Mouse (Mus musculus): ENCODE results near the gene Amotl1.

The Amotl1 gene

GRCm38 (mm10) chr9:14559996-14560395 lies 84.9 kb downstream of the Amotl1 start:
- no peak for ATAC-seq (ENCODE audit: insufficient number of reproducible peaks, low FRiP score, low TSS enrichment)

- no peak for ATAC-seq (ENCODE audit: insufficient number of reproducible peaks, low FRiP score, low TSS enrichment)
Observed at GRCm38 (mm10) chr9:14559430-14559829, 85.4 kb downstream of the Amotl1 start.

- no peak for ATAC-seq (ENCODE audit: insufficient number of reproducible peaks, low FRiP score, low TSS enrichment)
Observed at GRCm38 (mm10) chr9:14558332-14558731, 86.5 kb downstream of the Amotl1 start.

- no peak for ATAC-seq (ENCODE audit: insufficient number of reproducible peaks, low FRiP score, low TSS enrichment)
Observed at GRCm38 (mm10) chr9:14548366-14548761, 96.5 kb downstream of the Amotl1 start.

- no peak for ATAC-seq (ENCODE audit: insufficient number of reproducible peaks, low FRiP score, low TSS enrichment)
Observed at GRCm38 (mm10) chr9:14547584-14548365, 97.1 kb downstream of the Amotl1 start.

- ATAC-seq (ENCODE audit: insufficient number of reproducible peaks, low FRiP score, low TSS enrichment) = no peak
Observed at GRCm38 (mm10) chr9:14544034-14544757, 100.7 kb downstream of the Amotl1 start.

- no peak for ATAC-seq (ENCODE audit: insufficient number of reproducible peaks, low FRiP score, low TSS enrichment)
Observed at GRCm38 (mm10) chr9:14534833-14535456, 109.9 kb downstream of the Amotl1 start.

- ATAC-seq (ENCODE audit: insufficient number of reproducible peaks, low FRiP score, low TSS enrichment) = no peak
Observed at GRCm38 (mm10) chr9:14533659-14534058, 111.2 kb downstream of the Amotl1 start.

GRCm38 (mm10) chr9:14532283-14532682 lies 112.6 kb downstream of the Amotl1 start:
- ATAC-seq (ENCODE audit: insufficient number of reproducible peaks, low FRiP score, low TSS enrichment) = no peak

GRCm38 (mm10) chr9:14530004-14530403 lies 114.9 kb downstream of the Amotl1 start:
- no peak for ATAC-seq (ENCODE audit: insufficient number of reproducible peaks, low FRiP score, low TSS enrichment)

- peak; percentile 84 for ATAC-seq (ENCODE audit: insufficient number of reproducible peaks, low FRiP score, low TSS enrichment)
Observed at GRCm38 (mm10) chr9:14523408-14524043, 121.3 kb downstream of the Amotl1 start.

- no peak for ATAC-seq (ENCODE audit: insufficient number of reproducible peaks, low FRiP score, low TSS enrichment)
Observed at GRCm38 (mm10) chr9:14521695-14522094, 123.2 kb downstream of the Amotl1 start.

GRCm38 (mm10) chr9:14520971-14521670 lies 123.7 kb downstream of the Amotl1 start:
- no peak for ATAC-seq (ENCODE audit: insufficient number of reproducible peaks, low FRiP score, low TSS enrichment)

GRCm38 (mm10) chr9:14518105-14518504 lies 126.8 kb downstream of the Amotl1 start:
- no peak for ATAC-seq (ENCODE audit: insufficient number of reproducible peaks, low FRiP score, low TSS enrichment)

- ATAC-seq (ENCODE audit: insufficient number of reproducible peaks, low FRiP score, low TSS enrichment) = no peak
Observed at GRCm38 (mm10) chr9:14517296-14517695, 127.6 kb downstream of the Amotl1 start.

- ATAC-seq (ENCODE audit: insufficient number of reproducible peaks, low FRiP score, low TSS enrichment) = peak; percentile 52; the same call in 1 of the 2 replicates
Observed at GRCm38 (mm10) chr9:14512633-14513445, 132.0 kb downstream of the Amotl1 start.

- no peak for ATAC-seq (ENCODE audit: insufficient number of reproducible peaks, low FRiP score, low TSS enrichment)
Observed at GRCm38 (mm10) chr9:14500916-14501424, 143.9 kb downstream of the Amotl1 start.

GRCm38 (mm10) chr9:14500023-14500915 lies 144.6 kb downstream of the Amotl1 start, which contains the start of the genes Kdm4d and Cwc15:
TSS of gene Kdm4d (minus strand) at chr9:14500482.
TSS of gene Cwc15 (plus strand) at chr9:14500617.
- ATAC-seq (ENCODE audit: insufficient number of reproducible peaks, low FRiP score, low TSS enrichment) = peak; percentile 99

All from cerebellum, adult (tissue).